Mouse (Mus musculus) heart, adult 8-10 months (tissue): Measurements from ENCODE around the gene Ecm1. TPM values are rescaled to one million over a fixed set of nuclear protein-coding genes. Genes with fewer than 3 reads are reported as not detected.

Experiments used
- DNase-seq: peaks from one replicate; pipeline ENCODE4 v3.0.0; 2022; ENCODE audit warnings: low spot score
- total RNA-seq, 4 experiments: library from RNA; stranded (reverse); gene quantifications; 2 replicates each; pipeline ENCODE4 v1.2.4; 2022

The Ecm1 gene
- total RNA-seq, 4 experiments from 2014 or later = 36.6 to 76.5 (median 42.3) TPM

- no peak for DNase-seq
Measured at GRCm38 (mm10) chr3:95728906-95729305, 10.5 kb downstream of the Ecm1 start.

- no peak for DNase-seq
Measured at GRCm38 (mm10) chr3:95726696-95727358, 12.5 kb downstream of the Ecm1 start.

- DNase-seq = no peak
Measured at GRCm38 (mm10) chr3:95725863-95726262, 13.5 kb downstream of the Ecm1 start.

- DNase-seq = no peak
Measured at GRCm38 (mm10) chr3:95722386-95722785, 17.0 kb downstream of the Ecm1 start.

- no peak for DNase-seq
Measured at GRCm38 (mm10) chr3:95718153-95718552, 21.2 kb downstream of the Ecm1 start.

GRCm38 (mm10) chr3:95716075-95716474 is 23.3 kb downstream of the Ecm1 start:
- no peak for DNase-seq

- no peak for DNase-seq
Measured at GRCm38 (mm10) chr3:95709967-95710366, 29.4 kb downstream of the Ecm1 start.

- no peak for DNase-seq
Measured at GRCm38 (mm10) chr3:95709044-95709443, 30.3 kb downstream of the Ecm1 start.

- DNase-seq = no peak
Measured at GRCm38 (mm10) chr3:95707497-95707896, 31.9 kb downstream of the Ecm1 start.

- no peak for DNase-seq
Measured at GRCm38 (mm10) chr3:95706273-95706672, 33.1 kb downstream of the Ecm1 start.

- no peak for DNase-seq
Measured at GRCm38 (mm10) chr3:95704612-95705011, 34.8 kb downstream of the Ecm1 start.

GRCm38 (mm10) chr3:95703276-95703675 is 36.1 kb downstream of the Ecm1 start:
- DNase-seq = no peak

- DNase-seq = peak; percentile 75
Measured at GRCm38 (mm10) chr3:95701877-95702540, 37.4 kb downstream of the Ecm1 start.

GRCm38 (mm10) chr3:95701085-95701484 is 38.3 kb downstream of the Ecm1 start:
- DNase-seq = no peak

- no peak for DNase-seq
Measured at GRCm38 (mm10) chr3:95700233-95700681, 39.1 kb downstream of the Ecm1 start.

GRCm38 (mm10) chr3:95698286-95698685 is 41.1 kb downstream of the Ecm1 start:
- no peak for DNase-seq

- no peak for DNase-seq
Measured at GRCm38 (mm10) chr3:95696360-95696759, 43.0 kb downstream of the Ecm1 start.

- DNase-seq = no peak
Measured at GRCm38 (mm10) chr3:95695796-95696195, 43.6 kb downstream of the Ecm1 start.

GRCm38 (mm10) chr3:95694808-95695703 is 44.3 kb downstream of the Ecm1 start:
- DNase-seq = no peak

- DNase-seq = no peak
Measured at GRCm38 (mm10) chr3:95693821-95694807, 45.3 kb downstream of the Ecm1 start.

GRCm38 (mm10) chr3:95692677-95693076 is 46.7 kb downstream of the Ecm1 start:
- no peak for DNase-seq
